Mouse (Mus musculus) embryonic facial prominence, embryonic 11.5 days (tissue): Measurements from ENCODE around the gene Klf11. TPM values are rescaled to one million over a fixed set of nuclear protein-coding genes. Genes with fewer than 3 reads are reported as not detected.

ENCODE experiments used
- ATAC-seq: fragments of 200-750 bp; cut with Nextera tagmentation; replicated peaks from 2 replicates; pipeline ENCODE4 v1.8.0; 2017; ENCODE audit warnings: low read depth; ENCODE audit not compliant: insufficient number of reproducible peaks, low FRiP score, low TSS enrichment
- DNase-seq: peaks from one replicate; pipeline ENCODE4 v3.0.0-alpha.2; 2015; ENCODE audit warnings: low spot score
- H3K27ac ChIP-seq: fragments of 300-500 bp; sonication (generic); replicated peaks from 2 replicates; pipeline ENCODE4 v1.5.1; 2014; ENCODE audit warnings: mild to moderate bottlenecking, low read depth, low read length, control low read depth
- H3K27me3 ChIP-seq: fragments of 300-500 bp; sonication (generic); 2 replicates; pipeline ENCODE4 v1.6.1; 2014; ENCODE audit warnings: mild to moderate bottlenecking, low read length, moderate library complexity, mixed read lengths; ENCODE audit not compliant: control insufficient read depth, insufficient read depth
- H3K36me3 ChIP-seq: fragments of 300-500 bp; sonication (generic); replicated peaks from 2 replicates; pipeline ENCODE4 v1.6.1; 2014; ENCODE audit warnings: low read depth, mild to moderate bottlenecking, low read length, moderate library complexity, mixed read lengths; ENCODE audit not compliant: control insufficient read depth, insufficient read depth
- H3K4me1 ChIP-seq: fragments of 300-500 bp; sonication (generic); 2 replicates; pipeline ENCODE4 v1.6.1; 2014; ENCODE audit warnings: low read length, mixed read lengths; ENCODE audit not compliant: control insufficient read depth, insufficient read depth
- H3K4me2 ChIP-seq: fragments of 300-500 bp; sonication (generic); 2 replicates; pipeline ENCODE4 v1.6.1; 2014; ENCODE audit warnings: low read depth, mild to moderate bottlenecking, control low read depth, low read length, moderate library complexity
- H3K4me3 ChIP-seq: fragments of 300-500 bp; sonication (generic); 2 replicates; pipeline ENCODE4 v1.5.1; 2014; ENCODE audit warnings: low read depth, low read length, control low read depth
- H3K9ac ChIP-seq: fragments of 300-500 bp; sonication (generic); replicated peaks from 2 replicates; pipeline ENCODE4 v1.6.1; 2014; ENCODE audit warnings: mild to moderate bottlenecking, control low read depth, low read length
- H3K9me3 ChIP-seq: fragments of 300-500 bp; sonication (generic); replicated peaks from 2 replicates; pipeline ENCODE4 v1.6.1; 2016; ENCODE audit warnings: mild to moderate bottlenecking, low read length, inconsistent platforms, mixed read lengths; ENCODE audit not compliant: control insufficient read depth
- WGBS: fragments of 180-500 bp; shearing (Covaris S2); extraction: QIAGEN DNeasy Blood & Tissue Kit; methylation state at CpG from one replicate; pipeline ENCODE4 v1.1.7; 2014; 5-methylcytosine and 5-hydroxymethylcytosine counted together
- polyA plus RNA-seq: library from polyadenylated mRNA; unstranded; fragments of >200 nt; fragmentation: Nextera tagmentation; extraction: Ambion mirVana; gene quantifications from 2 replicates; pipeline ENCODE4 v1.2.1, GENCODE M21; 2014

Klf11 gene
- polyA plus RNA-seq, 1 experiment from 2014 or later, result 12.8 TPM

DNA sequence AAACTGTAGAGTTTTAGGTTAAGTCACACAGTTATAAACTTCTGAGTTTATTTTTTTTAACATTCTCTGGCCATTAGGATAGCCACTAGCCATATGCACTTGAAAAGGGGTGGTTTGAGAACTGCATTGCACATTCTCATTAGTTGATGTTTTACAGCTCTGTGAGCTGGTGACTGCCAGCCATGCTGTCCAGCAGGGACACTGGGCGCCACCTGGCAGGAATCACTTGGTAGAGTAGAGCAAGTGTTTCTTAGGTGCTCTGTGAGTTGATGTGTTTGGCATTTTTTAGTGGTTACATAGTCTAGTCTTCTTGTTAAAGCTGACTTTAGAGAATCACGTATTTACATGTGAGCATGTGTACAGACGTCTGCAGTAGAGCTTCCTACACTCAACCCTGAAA, 5.4 kb downstream of the Klf11 start:
- Histone ChIP-seq H3K4me3 (no peak overlapping the region), H3K9ac (no peak overlapping the region), H3K4me2 (no peak overlapping the region), H3K27me3 (no peaks in the 10 kb centered on the region), H3K9me3 (no peaks in the 10 kb centered on the region), H3K27ac (no peak overlapping the region), H3K36me3 (no peaks in the 10 kb centered on the region), H3K4me1 (no peaks in the 10 kb centered on the region)
- ATAC-seq (no peak), DNase-seq (no peak)
- WGBS, result 66% methylated on average over 3 of the region's 3 CpGs

DNA sequence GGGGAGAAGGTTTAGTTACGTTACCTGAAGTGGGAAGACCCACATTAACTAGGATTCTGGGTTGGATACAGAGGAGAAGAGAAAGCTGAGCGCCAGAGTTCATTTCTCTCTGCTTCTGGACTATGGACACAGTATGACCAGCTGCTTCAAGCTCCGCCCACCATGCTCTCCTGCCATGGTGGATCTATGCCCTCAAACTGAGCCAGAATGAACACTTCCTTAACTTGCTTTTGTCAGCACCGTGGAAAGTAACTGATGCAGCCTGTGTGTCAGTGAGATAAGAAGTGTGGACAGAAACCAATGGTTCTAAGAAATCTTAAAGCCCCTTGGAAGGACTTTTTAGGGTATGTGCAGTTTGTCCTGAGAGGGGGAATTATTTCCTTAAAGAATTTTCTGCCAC, 7.9 kb downstream of the Klf11 start:
- no peak for ATAC-seq
- Histone ChIP-seq H3K9me3 (no peaks in the 10 kb centered on the region), H3K4me2 (no peak overlapping the region), H3K27me3 (no peaks in the 10 kb centered on the region), H3K4me1 (no peaks in the 10 kb centered on the region), H3K36me3 (no peaks in the 10 kb centered on the region), H3K9ac (no peak overlapping the region), H3K4me3 (no peak overlapping the region), H3K27ac (no peak overlapping the region)
- DNase-seq, result no peak
- WGBS, result 88% methylated on average over 4 of the region's 4 CpGs

DNA sequence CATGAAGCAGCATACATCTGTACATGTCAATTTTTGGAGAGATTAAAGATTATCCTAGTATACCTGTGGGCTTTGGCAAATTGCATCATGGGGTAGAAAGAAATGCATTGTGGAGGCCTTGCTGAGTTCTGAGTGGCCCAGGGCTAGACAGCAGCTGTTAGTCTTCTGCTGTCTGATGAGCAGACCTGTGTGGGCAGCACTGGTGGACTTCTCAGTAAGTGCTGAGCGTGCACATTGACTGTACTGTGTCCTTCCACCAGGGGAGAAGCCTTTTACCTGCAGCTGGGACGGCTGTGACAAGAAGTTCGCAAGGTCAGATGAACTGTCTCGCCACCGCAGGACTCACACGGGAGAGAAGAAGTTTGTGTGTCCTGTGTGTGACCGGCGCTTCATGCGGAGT, 8.8 kb downstream of the Klf11 start:
- Histone ChIP-seq H3K27ac (no peak overlapping the region), H3K36me3 (no peaks in the 10 kb centered on the region)
- WGBS, result 89% methylated on average over 9 of the region's 9 CpGs

DNA sequence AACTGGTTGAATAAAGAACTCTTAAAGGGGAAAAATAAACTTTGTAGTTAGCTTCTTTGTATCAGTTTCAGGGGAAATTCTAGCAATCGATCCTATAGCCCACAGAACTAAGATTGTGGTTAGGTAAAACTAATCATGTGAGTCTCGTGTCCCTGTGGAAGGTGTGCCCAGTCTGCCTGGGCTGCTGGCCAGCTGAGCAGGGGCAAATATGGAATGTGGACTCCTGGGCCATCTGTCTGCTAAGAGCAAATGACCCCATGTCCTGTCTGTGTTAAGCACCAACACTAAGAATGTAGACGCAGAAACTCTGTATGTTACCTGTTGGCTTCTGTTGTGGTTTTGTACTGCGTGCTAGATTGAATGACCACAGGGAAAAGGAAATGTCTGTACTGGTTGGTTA, 10.0 kb downstream of the Klf11 start:
- no peak overlapping the region for H3K4me3 ChIP-seq
- no peaks in the 10 kb centered on the region for H3K9me3 ChIP-seq
- ATAC-seq (no peak), DNase-seq (no peak)
- H3K4me2 ChIP-seq, result no peak overlapping the region
- WGBS, result 85% methylated on average over 4 of the region's 4 CpGs
- no peaks in the 10 kb centered on the region for H3K4me1 ChIP-seq
- H3K36me3 ChIP-seq, result no peaks in the 10 kb centered on the region
- H3K9ac ChIP-seq, result no peak overlapping the region
- H3K27me3 ChIP-seq, result no peaks in the 10 kb centered on the region
- H3K27ac ChIP-seq, result no peak overlapping the region

More for the DNA sequence above, 8.8 kb downstream of the Klf11 start:
- DNase-seq, result no peak
- Histone ChIP-seq H3K27me3 (no peaks in the 10 kb centered on the region), H3K4me2 (no peak overlapping the region), H3K9ac (no peak overlapping the region), H3K9me3 (no peaks in the 10 kb centered on the region), H3K4me1 (no peaks in the 10 kb centered on the region), H3K4me3 (no peak overlapping the region)
- no peak for ATAC-seq

DNA sequence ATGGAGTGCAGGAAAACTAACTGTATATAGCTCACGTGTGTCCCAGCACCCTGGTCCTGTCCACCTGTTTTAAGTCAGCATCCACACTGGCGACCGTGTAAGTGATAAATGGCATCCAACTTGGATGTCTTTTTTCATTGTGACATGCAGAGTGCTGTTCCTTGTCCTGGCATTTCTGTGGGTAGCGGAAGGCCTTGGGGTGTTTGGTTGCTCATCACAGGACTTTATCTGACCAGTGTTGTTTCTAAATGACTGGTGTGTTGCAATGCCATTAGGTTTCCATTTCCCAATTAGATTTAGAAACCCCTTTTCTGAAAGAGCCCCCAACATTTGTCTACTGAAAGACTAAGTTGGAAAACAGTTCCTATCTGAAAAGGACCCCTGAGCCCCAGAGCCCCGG, 11.1 kb downstream of the Klf11 start:
- Histone ChIP-seq H3K9ac (no peak overlapping the region), H3K4me3 (no peak overlapping the region), H3K36me3 (no peaks in the 10 kb centered on the region), H3K4me2 (no peak overlapping the region), H3K27me3 (no peaks in the 10 kb centered on the region), H3K4me1 (no peaks in the 10 kb centered on the region), H3K9me3 (no peaks in the 10 kb centered on the region), H3K27ac (no peak overlapping the region)
- no peak for DNase-seq
- ATAC-seq, result no peak
- 87% methylated on average over 5 of the region's 5 CpGs for WGBS

DNA sequence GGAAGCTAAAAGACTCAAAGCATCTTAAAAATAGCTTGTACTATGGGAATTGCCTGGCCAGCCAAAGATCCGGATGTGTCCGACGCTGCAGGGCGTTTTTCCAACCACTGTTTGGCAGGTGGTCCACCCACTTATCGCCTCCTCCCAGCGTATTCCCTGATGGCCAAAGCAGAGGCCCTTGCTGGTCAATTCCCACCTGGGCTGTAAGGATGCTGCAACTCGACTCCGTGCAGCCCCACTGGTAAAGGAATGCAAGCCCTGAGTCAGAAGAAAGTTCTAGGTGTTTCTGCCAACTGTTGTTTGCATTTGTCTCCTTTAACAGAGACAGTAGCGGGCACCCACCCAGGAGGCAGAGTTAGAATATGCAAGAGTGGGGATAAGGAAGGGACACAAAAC, 29.0 kb downstream of the Klf11 start:
- H3K4me2 ChIP-seq, result peak overlapping the region; percentile 71
- no peak for ATAC-seq
- DNase-seq, result no peak
- no peaks in the 10 kb centered on the region for H3K4me1 ChIP-seq
- no peaks in the 10 kb centered on the region for H3K9me3 ChIP-seq
- peak overlapping the region; percentile 47 for H3K4me3 ChIP-seq
- no peak overlapping the region; the same call in 1 of the 2 replicates for H3K9ac ChIP-seq
- H3K27ac ChIP-seq, result no peak overlapping the region
- no peaks in the 10 kb centered on the region for H3K36me3 ChIP-seq
- H3K27me3 ChIP-seq, result peaks cover 15% of the 10 kb centered on the region
- WGBS, result 6% methylated on average over 9 of the region's 9 CpGs

DNA sequence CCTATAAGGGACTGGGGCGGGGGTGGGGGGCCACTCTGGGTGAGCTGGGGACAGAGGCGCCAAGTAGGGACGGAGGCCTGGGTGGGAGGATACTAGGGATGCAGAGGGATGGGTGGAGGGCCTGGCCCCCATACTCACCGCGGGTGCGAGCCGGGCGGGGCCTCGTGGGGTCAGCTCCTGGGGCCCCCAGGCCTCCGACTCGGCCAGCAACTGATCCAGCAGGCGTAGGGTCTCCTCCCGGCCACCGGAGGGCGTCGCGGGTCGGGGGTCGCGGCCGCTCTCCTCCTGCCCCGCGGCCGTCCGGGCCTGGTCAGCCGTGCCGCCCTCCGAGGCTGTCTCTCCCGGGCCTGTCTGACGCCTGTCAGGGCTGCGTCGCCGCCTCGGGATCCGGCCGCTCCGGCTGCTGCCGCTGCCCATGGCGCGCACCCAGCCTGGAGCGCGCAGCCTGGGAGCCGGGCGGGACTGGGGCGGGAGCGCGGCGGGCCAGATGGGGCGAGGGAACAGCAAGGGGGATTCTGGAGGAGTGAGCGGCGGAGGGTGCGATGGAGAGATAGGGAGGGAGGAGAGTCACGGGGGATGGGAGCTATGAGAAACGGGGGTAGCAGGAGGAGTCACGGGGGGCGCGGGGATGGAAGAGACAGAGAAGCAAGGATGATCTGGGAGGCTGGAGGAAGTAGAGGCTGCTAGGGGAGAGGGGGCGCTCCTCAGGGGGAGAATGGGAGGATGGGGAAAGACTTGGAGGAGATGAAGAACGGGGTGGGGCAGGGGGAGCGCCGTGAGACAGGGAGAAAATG, 29.6 kb downstream of the Klf11 start:
- Histone ChIP-seq H3K4me3 (peak overlapping the region; percentile 47), H3K36me3 (no peaks in the 10 kb centered on the region), H3K27ac (no peak overlapping the region), H3K4me1 (no peaks in the 10 kb centered on the region), H3K27me3 (peaks cover 15% of the 10 kb centered on the region), H3K9me3 (no peaks in the 10 kb centered on the region), H3K4me2 (peak overlapping the region; percentile 71), H3K9ac (peak overlapping the region; percentile 71)
- WGBS, result under 1% methylated on average over 52 of the region's 61 CpGs
- peak; percentile 58 for DNase-seq
- ATAC-seq, result peak; percentile 82

DNA sequence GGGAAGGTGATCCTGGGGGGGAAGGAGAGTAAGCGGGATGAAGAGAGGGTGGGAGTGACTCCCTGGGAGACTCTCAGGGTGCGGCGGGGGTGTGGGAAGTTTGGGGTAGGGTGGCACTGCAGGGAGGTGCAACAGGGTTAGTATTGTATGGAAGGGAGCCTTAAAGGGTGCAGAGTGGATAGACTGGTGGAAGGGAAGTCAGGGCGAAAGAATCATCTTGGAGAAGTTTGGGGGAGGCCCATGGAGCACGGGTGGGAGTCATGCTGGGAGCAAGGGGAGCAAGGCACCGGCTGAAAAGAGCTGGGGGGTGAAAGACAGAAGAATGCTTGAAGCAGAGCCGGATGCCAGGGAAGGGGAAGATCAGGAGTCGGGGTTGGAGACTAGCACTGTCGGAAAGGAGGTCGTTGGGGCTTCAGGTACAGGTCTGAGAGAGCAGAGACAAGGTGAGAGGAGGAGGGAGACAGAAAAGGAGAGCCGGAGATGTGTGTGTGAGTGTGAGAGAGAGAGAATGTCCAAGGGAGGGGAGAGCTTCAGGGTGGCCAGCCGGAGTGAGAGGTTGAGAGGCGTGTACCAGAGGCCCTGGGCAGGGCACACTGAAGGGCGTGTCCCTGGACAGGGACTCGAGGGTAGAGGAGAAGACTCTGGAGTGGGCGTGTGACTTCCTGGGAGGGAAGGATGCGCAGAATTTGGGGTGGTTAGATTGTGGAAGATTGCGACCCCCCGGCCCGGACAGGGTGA, 30.4 kb downstream of the Klf11 start, which contains the start of gene Cys1:
Gene Cys1, minus strand, starts transcription at position 528 of the 738 bp plus-strand sequence.
- Histone ChIP-seq H3K4me3 (peak within 1 kb of the TSS; percentile 47), H3K36me3 (no peaks in the 10 kb centered on the region), H3K4me2 (peak within 1 kb of the TSS; percentile 71), H3K9me3 (no peaks in the 10 kb centered on the region), H3K4me1 (no peaks in the 10 kb centered on the region), H3K9ac (peak within 1 kb of the TSS; percentile 71), H3K27me3 (peaks cover 15% of the 10 kb centered on the region), H3K27ac (no peak within 1 kb of the TSS)
- DNase-seq (peak; percentile 8), ATAC-seq (peak; percentile 37; the same call in 1 of the 2 replicates)
- WGBS, result 2% methylated on average over 20 of the region's 20 CpGs
